Mouse (Mus musculus): ENCODE data around the gene Mapt.

DNA sequence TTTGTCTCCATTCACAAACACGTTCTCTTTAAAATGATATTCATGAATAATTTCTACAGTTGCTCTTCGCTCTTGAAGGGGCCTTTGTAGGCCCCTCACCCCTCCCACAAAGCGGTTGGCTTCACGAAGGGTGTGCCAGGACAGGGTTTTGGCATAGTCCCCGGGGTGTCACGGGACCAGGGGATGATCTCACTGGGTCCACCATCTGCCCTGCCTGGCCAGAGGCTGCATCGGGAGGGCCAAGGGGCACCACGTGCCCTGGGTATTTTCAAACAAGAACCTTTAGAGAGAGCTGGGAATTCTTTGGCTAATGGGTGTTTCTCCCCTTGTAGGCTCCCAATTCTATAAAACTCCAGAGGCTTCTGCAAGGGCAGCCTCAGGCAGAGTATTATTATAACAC lies 41.2 kb downstream of the Mapt start:
- TF ChIP-seq POLR2A (IDR thresholded peaks at IDR 0.05; ENCODE audit: control insufficient read depth, low read depth, low read length) (no peak), CTCF (IDR thresholded peaks at IDR 0.05; ENCODE audit: control insufficient read depth, insufficient read depth, insufficient replicate concordance, low read depth, low read length) (no peak)

Data from testis, adult 2 months (tissue).